Mouse (Mus musculus): ENCODE data around the gene Ckap2. TPM values are rescaled to one million over a fixed set of nuclear protein-coding genes. Genes with fewer than 3 reads are reported as not detected.

The Ckap2 gene
- total and polyA plus RNA-seq, 2 experiments from 2014 or later, result 15.0 to 30.0 TPM

- under 1% methylated on average over 67 of the region's 73 CpGs for WGBS
- no peaks in the 10 kb centered on the region for H3K27me3 ChIP-seq (ENCODE audit: control insufficient read depth, insufficient read depth, low read length)
- peaks cover 5% of the 10 kb centered on the region; the same call in 1 of the 2 replicates for H3K4me1 ChIP-seq (ENCODE audit: control insufficient read depth, insufficient read depth)
- ATAC-seq (ENCODE audit: insufficient read depth, low read depth) (peak; percentile 96), DNase-seq (ENCODE audit: low spot score) (peak; percentile 86)
- H3K36me3 ChIP-seq (replicated peaks; ENCODE audit: control insufficient read depth, insufficient read depth, low read length), result 0 out of 2 replicates have a peak, but pooled peaks cover 3% of the 10 kb centered on the region
- H3K27ac ChIP-seq (ENCODE audit: low read depth), result peak within 1 kb of the TSS; percentile 99
- peak within 1 kb of the TSS; percentile 73 for H3K9ac ChIP-seq (replicated peaks; ENCODE audit: low read depth, low read length)
- H3K4me3 ChIP-seq (ENCODE audit: low read depth, low read length), result peak within 1 kb of the TSS; percentile 67
- TF ChIP-seq CTCF (IDR thresholded peaks at IDR 0.05; ENCODE audit: low read depth) (peak; percentile 80), EP300 (IDR thresholded peaks at IDR 0.05; ENCODE audit: low read depth) (no peak)
- H3K4me2 ChIP-seq (ENCODE audit: low read depth, low read length), result peak within 1 kb of the TSS; percentile 62
- no peaks in the 10 kb centered on the region for H3K9me3 ChIP-seq (replicated peaks; ENCODE audit: control insufficient read depth, low read length)
These were observed 7.2 kb upstream of the Ckap2 start, which contains the start of gene Vps36 for GRCm38 (mm10) chr8:22192660-22193431. Gene Vps36, plus strand, starts transcription at chr8:22192809.

- Histone ChIP-seq H3K27me3 (ENCODE audit: control insufficient read depth, insufficient read depth, low read length) (no peaks in the 10 kb centered on the region), H3K9me3 (replicated peaks; ENCODE audit: control insufficient read depth, low read length) (no peaks in the 10 kb centered on the region), H3K36me3 (replicated peaks; ENCODE audit: control insufficient read depth, insufficient read depth, low read length) (no peaks in the 10 kb centered on the region), H3K4me3 (ENCODE audit: low read depth, low read length) (peak overlapping the region; percentile 80), H3K27ac (ENCODE audit: low read depth) (peak overlapping the region; percentile 76; the same call in 1 of the 2 replicates), H3K4me1 (ENCODE audit: control insufficient read depth, insufficient read depth) (peaks cover 5% of the 10 kb centered on the region; the same call in 1 of the 2 replicates), H3K9ac (replicated peaks; ENCODE audit: low read depth, low read length) (peak overlapping the region; percentile 59), H3K4me2 (ENCODE audit: low read depth, low read length) (peak overlapping the region; percentile 67)
- ATAC-seq (ENCODE audit: insufficient read depth, low read depth), result peak; percentile 37; the same call in 1 of the 2 replicates
- no peak for TF ChIP-seq CTCF (IDR thresholded peaks at IDR 0.05; ENCODE audit: low read depth)
- TF ChIP-seq EP300 (IDR thresholded peaks at IDR 0.05; ENCODE audit: low read depth), result no peak
- WGBS, result 1% methylated on average over 3 of the region's 3 CpGs
- no peak for DNase-seq (ENCODE audit: low spot score)
These were observed 735 bp downstream of the Ckap2 start for GRCm38 (mm10) chr8:22184884-22185283.

- Histone ChIP-seq H3K27ac (ENCODE audit: low read depth) (no peak overlapping the region), H3K9ac (replicated peaks; ENCODE audit: low read depth, low read length) (no peak overlapping the region), H3K4me3 (ENCODE audit: low read depth, low read length) (no peak overlapping the region), H3K4me1 (ENCODE audit: control insufficient read depth, insufficient read depth) (no peaks in the 10 kb centered on the region), H3K9me3 (replicated peaks; ENCODE audit: control insufficient read depth, low read length) (peaks cover 5% of the 10 kb centered on the region; the same call in 1 of the 2 replicates), H3K4me2 (ENCODE audit: low read depth, low read length) (no peak overlapping the region), H3K27me3 (ENCODE audit: control insufficient read depth, insufficient read depth, low read length) (no peaks in the 10 kb centered on the region), H3K36me3 (replicated peaks; ENCODE audit: control insufficient read depth, insufficient read depth, low read length) (peaks cover 49% of the 10 kb centered on the region)
- TF ChIP-seq EP300 (IDR thresholded peaks at IDR 0.05; ENCODE audit: low read depth), result no peak
- no peak for TF ChIP-seq CTCF (IDR thresholded peaks at IDR 0.05; ENCODE audit: low read depth)
- ATAC-seq (ENCODE audit: insufficient read depth, low read depth) (no peak), DNase-seq (ENCODE audit: low spot score) (no peak)
- 95% methylated on average over 7 of the region's 7 CpGs for WGBS
These were observed 9.7 kb downstream of the Ckap2 start for GRCm38 (mm10) chr8:22175966-22176365.

GRCm38 (mm10) chr8:22169167-22169566 is 16.5 kb downstream of the Ckap2 start:
- Histone ChIP-seq H3K4me1 (ENCODE audit: control insufficient read depth, insufficient read depth) (no peaks in the 10 kb centered on the region), H3K27ac (ENCODE audit: low read depth) (no peak overlapping the region), H3K36me3 (replicated peaks; ENCODE audit: control insufficient read depth, insufficient read depth, low read length) (peaks cover 34% of the 10 kb centered on the region), H3K4me2 (ENCODE audit: low read depth, low read length) (no peak overlapping the region), H3K9ac (replicated peaks; ENCODE audit: low read depth, low read length) (no peak overlapping the region), H3K27me3 (ENCODE audit: control insufficient read depth, insufficient read depth, low read length) (no peaks in the 10 kb centered on the region), H3K9me3 (replicated peaks; ENCODE audit: control insufficient read depth, low read length) (no peaks in the 10 kb centered on the region), H3K4me3 (ENCODE audit: low read depth, low read length) (no peak overlapping the region)
- no peak for TF ChIP-seq CTCF (IDR thresholded peaks at IDR 0.05; ENCODE audit: low read depth)
- TF ChIP-seq EP300 (IDR thresholded peaks at IDR 0.05; ENCODE audit: low read depth), result no peak
- ATAC-seq (ENCODE audit: insufficient read depth, low read depth), result no peak
- WGBS, result 92% methylated on average over 5 of the region's 5 CpGs
- no peak for DNase-seq (ENCODE audit: low spot score)

- H3K9ac ChIP-seq (replicated peaks; ENCODE audit: low read depth, low read length), result peak within 1 kb of the TSS; percentile 56
- H3K27me3 ChIP-seq (ENCODE audit: control insufficient read depth, insufficient read depth, low read length), result no peaks in the 10 kb centered on the region
- peak within 1 kb of the TSS; percentile 76 for H3K27ac ChIP-seq (ENCODE audit: low read depth)
- H3K9me3 ChIP-seq (replicated peaks; ENCODE audit: control insufficient read depth, low read length), result no peaks in the 10 kb centered on the region
- under 1% methylated on average over 41 of the region's 43 CpGs for WGBS
- peak within 1 kb of the TSS; percentile 73 for H3K4me3 ChIP-seq (ENCODE audit: low read depth, low read length)
- H3K4me1 ChIP-seq (ENCODE audit: control insufficient read depth, insufficient read depth), result no peaks in the 10 kb centered on the region
- peaks cover 24% of the 10 kb centered on the region for H3K36me3 ChIP-seq (replicated peaks; ENCODE audit: control insufficient read depth, insufficient read depth, low read length)
- ATAC-seq (ENCODE audit: insufficient read depth, low read depth), result peak; percentile 99
- no peak for TF ChIP-seq EP300 (IDR thresholded peaks at IDR 0.05; ENCODE audit: low read depth)
- peak; percentile 70 for TF ChIP-seq CTCF (IDR thresholded peaks at IDR 0.05; ENCODE audit: low read depth)
- H3K4me2 ChIP-seq (ENCODE audit: low read depth, low read length), result peak within 1 kb of the TSS; percentile 77
- DNase-seq (ENCODE audit: low spot score), result peak; percentile 96
These were observed 19.5 kb downstream of the Ckap2 start, which contains the start of gene Nek3 for GRCm38 (mm10) chr8:22166080-22166603. Gene Nek3, minus strand, starts transcription at chr8:22166435.
